Mouse (Mus musculus): ENCODE results near the gene Lsm10.

Gene Lsm10

GRCm38 (mm10) chr4:126096464-126097111 lies at the start of gene Lsm10:
Lsm10 (plus strand) TSS chr4:126096623.
- peak; percentile 91 to 93 for DNase-seq (ENCODE audit: low spot score in 2 of 2)

- DNase-seq (ENCODE audit: low spot score in 2 of 2) = peak; percentile 81 to 83
These were observed 49.4 kb upstream of the Lsm10 start, which contains the start of gene Mrps15 for GRCm38 (mm10) chr4:126046851-126047585. Mrps15 (plus strand) TSS chr4:126046925.

GRCm38 (mm10) chr4:126051617-126052016 lies 44.8 kb upstream of the Lsm10 start:
- no peak for DNase-seq (ENCODE audit: low spot score in 2 of 2)

- DNase-seq (ENCODE audit: low spot score in 2 of 2) = no peak
These were observed 39.0 kb upstream of the Lsm10 start for GRCm38 (mm10) chr4:126057207-126058133.

GRCm38 (mm10) chr4:126058134-126058996 lies 38.1 kb upstream of the Lsm10 start, which contains the start of gene Oscp1:
Oscp1 (plus strand) TSS chr4:126058565.
- peak; percentile 81 to 89 for DNase-seq (ENCODE audit: low spot score in 2 of 2)

- no peak for DNase-seq (ENCODE audit: low spot score in 2 of 2)
These were observed 37.4 kb upstream of the Lsm10 start for GRCm38 (mm10) chr4:126058997-126059362.

- DNase-seq (ENCODE audit: low spot score in 2 of 2) = no peak
These were observed 33.6 kb upstream of the Lsm10 start for GRCm38 (mm10) chr4:126062856-126063255.

GRCm38 (mm10) chr4:126065241-126065640 lies 31.2 kb upstream of the Lsm10 start:
- DNase-seq (ENCODE audit: low spot score in 2 of 2) = no peak

GRCm38 (mm10) chr4:126067401-126068077 lies 28.9 kb upstream of the Lsm10 start:
- no peak for DNase-seq (ENCODE audit: low spot score in 2 of 2)

GRCm38 (mm10) chr4:126068842-126069241 lies 27.6 kb upstream of the Lsm10 start:
- no peak for DNase-seq (ENCODE audit: low spot score in 2 of 2)

- no peak for DNase-seq (ENCODE audit: low spot score in 2 of 2)
These were observed 18.6 kb upstream of the Lsm10 start for GRCm38 (mm10) chr4:126077833-126078232.

GRCm38 (mm10) chr4:126079266-126079665 lies 17.2 kb upstream of the Lsm10 start:
- DNase-seq (ENCODE audit: low spot score in 2 of 2) = no peak

- DNase-seq (ENCODE audit: low spot score in 2 of 2) = no peak
These were observed 14.8 kb upstream of the Lsm10 start for GRCm38 (mm10) chr4:126081601-126082000.

GRCm38 (mm10) chr4:126083021-126083420 lies 13.4 kb upstream of the Lsm10 start:
- no peak for DNase-seq (ENCODE audit: low spot score in 2 of 2)

GRCm38 (mm10) chr4:126084382-126084781 lies 12.0 kb upstream of the Lsm10 start:
- no peak for DNase-seq (ENCODE audit: low spot score in 2 of 2)

GRCm38 (mm10) chr4:126085996-126086576 lies 10.3 kb upstream of the Lsm10 start:
- peak; percentile 69 to 82 for DNase-seq (ENCODE audit: low spot score in 2 of 2)

GRCm38 (mm10) chr4:126090101-126090847 lies 6.1 kb upstream of the Lsm10 start:
- DNase-seq (ENCODE audit: low spot score in 2 of 2) = no peak

GRCm38 (mm10) chr4:126090848-126091124 lies 5.6 kb upstream of the Lsm10 start:
- no peak for DNase-seq (ENCODE audit: low spot score in 2 of 2)

- no peak for DNase-seq (ENCODE audit: low spot score in 2 of 2)
These were observed 4.5 kb upstream of the Lsm10 start for GRCm38 (mm10) chr4:126091873-126092272.
